Mouse (Mus musculus): ENCODE data around the gene Pax8.

The Pax8 gene

DNA sequence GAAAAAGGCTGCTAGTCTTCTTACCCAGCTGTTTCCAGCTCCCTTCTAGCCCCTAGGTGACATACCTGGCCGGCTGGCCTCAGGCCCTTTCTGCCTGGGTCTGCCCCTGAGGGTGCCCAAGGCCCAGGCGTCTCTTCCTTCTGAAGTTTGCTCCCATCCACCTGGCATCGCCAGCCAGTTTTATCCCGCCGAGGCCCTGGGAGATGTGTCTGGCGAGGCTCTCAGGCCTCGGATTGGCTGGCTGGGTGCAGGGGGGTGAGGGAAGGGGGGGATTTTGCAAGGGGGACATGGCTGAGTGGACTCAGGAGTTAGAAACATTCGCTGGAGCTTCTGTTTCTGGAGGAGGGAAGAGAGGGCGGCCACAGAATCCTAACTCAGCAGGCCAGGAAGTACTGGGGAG lies at the start of gene Pax8:
Gene Pax8, minus strand, starts transcription at position 180 of the 400 bp plus-strand sequence.
- DNase-seq: peak; percentile 95

- DNase-seq: peak; percentile 40
These were observed 46.2 kb upstream of the Pax8 start for GRCm38 (mm10) chr2:24521430-24522226.

GRCm38 (mm10) chr2:24520576-24521272 lies 45.3 kb upstream of the Pax8 start:
- peak; percentile 88 for DNase-seq

DNA sequence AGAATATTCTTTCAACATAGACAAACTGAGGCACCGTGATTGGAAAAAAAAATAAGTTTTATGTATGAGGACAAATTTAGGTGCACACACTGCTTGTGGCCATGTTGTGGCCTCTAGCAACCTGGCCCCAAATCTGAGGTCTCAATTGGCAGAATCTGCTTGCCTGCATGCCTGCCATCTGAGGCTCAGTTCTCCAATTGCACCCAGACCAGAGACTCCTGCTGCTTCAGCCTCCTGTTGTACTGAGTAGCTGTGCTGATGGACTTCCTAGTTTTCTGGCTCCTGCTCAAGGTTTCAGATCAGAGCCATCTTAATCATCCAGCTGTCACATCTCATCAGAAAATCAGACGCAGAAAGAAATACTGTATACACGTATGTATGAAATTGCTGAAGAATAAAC lies 41.5 kb upstream of the Pax8 start:
- DNase-seq: no peak

GRCm38 (mm10) chr2:24507359-24507758 lies 32.0 kb upstream of the Pax8 start:
- no peak for DNase-seq

DNA sequence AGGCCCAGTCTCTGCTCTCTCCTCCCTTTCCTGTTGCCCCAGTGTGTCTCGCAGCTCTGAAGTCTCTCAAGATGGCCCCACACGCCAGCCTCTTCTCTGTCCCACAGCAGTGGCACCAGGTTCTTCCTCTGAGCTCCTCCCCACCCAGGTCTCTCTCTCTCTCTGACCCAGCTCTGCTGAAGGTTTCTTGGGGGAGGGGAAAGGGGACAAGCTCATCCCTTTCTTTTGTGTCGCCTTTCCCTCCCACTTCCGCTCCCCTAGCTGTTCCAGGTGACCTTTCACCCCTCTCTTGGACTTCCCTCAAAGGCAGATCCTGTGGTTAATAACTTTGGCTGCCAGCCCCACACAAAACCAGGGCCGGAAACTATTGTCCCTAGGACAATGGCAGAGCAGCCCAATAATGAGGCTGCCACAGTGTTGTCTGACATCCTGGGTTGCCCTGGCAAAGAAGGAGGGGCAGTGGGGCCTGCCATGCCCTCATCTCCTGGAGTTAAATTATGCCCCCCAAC lies 27.6 kb upstream of the Pax8 start:
- DNase-seq: peak; percentile 70

GRCm38 (mm10) chr2:24500921-24501320 lies 25.5 kb upstream of the Pax8 start:
- no peak for DNase-seq

DNA sequence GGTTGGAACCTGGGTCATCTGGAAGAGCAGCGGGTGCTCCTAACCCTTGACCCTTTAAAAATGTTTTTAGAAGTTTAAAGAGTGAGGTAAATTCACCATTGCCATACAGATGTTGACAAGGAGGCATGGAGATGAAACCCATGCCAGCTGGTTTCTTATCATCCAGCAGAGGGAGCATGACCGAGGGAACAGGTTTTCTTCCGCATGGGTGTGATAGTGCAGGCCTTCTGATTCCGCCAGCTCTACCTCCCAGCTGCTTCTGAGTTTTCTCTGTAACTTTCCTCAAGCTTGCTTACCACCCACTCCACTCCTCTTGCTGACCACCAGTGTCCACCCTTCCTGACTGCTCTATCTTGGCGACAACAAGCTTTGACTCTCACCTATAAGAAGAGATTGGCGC lies 15.2 kb upstream of the Pax8 start:
- peak; percentile 40 for DNase-seq

DNA sequence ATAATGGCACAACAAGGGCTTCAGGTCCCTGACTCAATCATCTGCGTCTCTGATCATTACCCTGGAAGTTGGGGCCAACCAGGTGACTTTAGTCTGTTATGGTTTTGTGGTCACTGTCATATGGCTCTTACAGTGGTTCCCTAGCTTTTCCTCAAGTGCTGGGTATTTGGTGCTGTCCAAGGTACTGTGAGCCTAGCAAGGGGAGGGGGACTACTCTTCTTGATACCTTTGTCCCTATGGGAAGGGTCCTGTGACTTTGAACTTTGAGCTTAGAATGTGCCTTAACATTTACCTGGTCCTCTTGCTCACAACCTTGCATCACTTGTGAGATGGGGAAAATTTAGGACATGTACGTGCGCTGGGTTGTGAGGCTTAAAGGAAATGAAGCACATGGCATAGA lies 13.3 kb upstream of the Pax8 start:
- DNase-seq: no peak

DNA sequence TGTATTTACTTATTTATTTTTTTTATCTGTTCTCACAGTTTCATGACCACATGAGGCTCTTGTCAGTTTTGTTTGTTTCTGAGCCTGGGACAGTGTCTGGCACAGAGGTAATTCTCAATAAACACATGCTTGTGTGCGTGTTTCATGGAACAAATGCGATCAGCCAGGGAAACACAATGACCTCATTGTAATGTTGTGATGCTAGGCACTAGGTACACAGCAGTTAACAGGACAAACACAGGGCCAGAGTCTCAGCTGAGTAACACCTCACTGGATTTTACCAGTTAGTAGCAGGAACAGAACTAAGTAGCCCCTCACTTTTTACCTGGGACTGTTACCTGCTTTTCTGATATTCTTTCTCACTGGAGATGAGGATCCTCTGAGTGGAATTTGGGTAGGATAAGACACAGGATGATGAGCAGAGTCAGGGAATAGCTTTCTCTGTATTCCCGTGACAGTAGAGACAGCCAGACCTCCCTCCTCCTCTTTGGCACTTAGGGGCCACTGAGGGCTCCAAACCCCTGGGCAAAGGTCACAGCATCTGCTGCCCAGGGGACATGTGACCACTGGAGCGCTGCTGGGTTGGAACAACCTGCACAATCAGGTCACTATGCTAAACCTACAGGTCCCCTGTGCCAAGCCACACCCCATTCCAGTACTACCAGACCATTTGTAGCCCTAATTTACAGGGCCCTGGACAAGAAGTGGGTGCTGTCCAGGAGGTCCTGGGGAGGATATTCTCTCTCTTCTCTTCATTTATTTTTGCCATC lies 11.8 kb upstream of the Pax8 start:
- DNase-seq: peak; percentile 92

GRCm38 (mm10) chr2:24485398-24485797 lies 10.0 kb upstream of the Pax8 start:
- no peak for DNase-seq

DNA sequence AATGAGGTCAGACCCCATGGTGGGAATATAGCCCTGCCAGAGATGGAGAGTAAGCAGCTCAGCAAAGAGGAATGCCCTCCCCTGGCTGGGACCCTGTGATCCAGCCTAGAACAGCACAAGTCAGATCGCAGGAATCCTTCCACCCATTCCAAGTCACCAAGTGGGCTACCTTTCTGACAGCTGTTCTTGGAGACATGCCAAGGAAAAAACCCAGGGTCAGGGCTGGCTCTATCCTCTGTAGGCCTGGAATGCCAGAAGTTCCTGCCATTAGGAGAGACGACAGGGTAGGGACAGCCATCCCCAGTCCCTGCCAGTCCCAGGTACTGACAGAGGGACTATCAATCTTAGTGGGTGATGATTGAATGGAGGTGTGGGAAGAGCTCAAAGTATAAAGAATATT lies 4.5 kb upstream of the Pax8 start:
- peak; percentile 80 for DNase-seq

DNA sequence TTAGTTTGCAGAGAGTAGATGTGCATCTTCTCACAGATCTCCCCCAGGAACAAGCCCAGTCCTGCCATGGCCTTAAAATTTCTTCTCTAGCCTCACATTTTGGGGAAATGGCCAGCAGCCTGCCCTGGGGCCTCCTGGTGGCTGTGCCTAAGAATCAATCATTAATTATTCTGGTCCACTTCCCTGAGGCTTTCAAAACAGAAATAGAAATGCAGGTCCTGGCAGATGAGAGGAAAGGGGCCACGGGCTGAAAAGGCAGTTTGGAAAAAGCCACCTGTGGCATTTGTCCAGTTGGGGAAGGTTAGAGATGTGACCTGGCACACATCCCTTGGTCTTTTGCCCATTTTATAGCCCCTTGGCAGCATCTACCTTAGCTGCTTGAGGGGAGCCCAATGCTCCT lies 3.8 kb upstream of the Pax8 start:
- peak; percentile 94 for DNase-seq

DNA sequence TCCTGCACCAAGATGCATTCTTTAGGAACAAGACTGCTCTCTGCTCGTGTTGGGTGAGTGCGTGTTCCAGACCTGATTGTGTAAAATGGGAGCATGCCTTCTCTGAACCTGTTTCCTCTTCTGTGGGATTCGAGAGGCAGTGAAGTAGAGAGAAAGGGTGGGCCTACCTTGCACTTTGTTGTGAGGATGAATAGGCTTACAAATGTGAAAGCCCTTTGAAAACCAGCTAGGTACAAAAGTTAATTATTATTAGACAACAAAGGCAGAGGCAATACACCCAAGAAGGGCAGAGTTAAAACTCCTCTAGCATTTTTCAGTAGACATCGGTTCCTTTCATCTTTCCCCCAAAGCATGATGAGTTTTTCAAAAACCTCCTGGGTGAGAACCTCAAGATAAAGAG lies 3.2 kb upstream of the Pax8 start:
- DNase-seq: peak; percentile 76

- DNase-seq: peak; percentile 36
These were observed 653 bp downstream of the Pax8 start for GRCm38 (mm10) chr2:24474514-24475378.

GRCm38 (mm10) chr2:24473641-24474511 lies 1.5 kb downstream of the Pax8 start:
- DNase-seq: peak; percentile 25

GRCm38 (mm10) chr2:24472677-24473076 lies 2.7 kb downstream of the Pax8 start:
- peak; percentile 37 for DNase-seq

DNA sequence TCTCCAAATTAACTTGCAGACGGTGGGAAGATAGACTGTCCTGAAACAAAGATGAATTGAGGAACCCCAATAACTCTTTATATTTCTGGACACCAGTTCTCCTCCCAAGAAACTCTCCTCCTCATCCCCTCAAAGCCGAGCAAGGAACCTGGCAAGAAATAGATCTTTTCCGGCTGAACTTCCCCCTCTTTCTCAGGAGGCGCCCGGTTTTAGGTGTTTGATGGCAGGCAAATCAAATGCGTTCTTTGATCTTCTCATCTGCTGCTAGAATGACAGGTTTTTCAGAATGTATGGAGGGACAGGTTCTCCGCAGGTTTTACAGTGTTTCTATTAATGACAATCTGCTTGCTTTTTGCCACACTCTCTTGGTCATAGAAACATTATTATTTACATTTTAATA lies 3.3 kb downstream of the Pax8 start:
- no peak for DNase-seq

- DNase-seq: peak; percentile 89
These were observed 6.3 kb downstream of the Pax8 start for GRCm38 (mm10) chr2:24469102-24469501.

DNA sequence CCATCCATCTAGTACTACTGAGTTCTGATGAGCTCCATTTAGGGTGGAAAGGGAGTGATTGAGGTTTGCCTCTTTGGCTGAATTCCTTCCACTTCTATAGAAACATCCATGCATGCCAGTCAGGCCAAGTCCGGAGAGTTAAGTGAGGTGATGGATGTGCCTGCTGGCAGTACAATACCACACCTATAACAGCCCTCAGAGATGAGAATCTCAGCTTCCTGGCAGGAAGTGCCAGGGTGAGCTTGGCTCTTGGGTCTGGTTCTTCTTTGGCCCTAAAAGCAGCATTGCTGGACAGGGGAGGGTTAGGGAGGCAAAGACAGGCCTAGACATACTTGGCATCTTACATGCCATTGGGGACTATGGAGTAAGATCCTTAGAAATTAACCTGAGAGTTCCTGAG lies 7.0 kb downstream of the Pax8 start:
- no peak for DNase-seq

- no peak for DNase-seq
These were observed 8.2 kb downstream of the Pax8 start for GRCm38 (mm10) chr2:24467156-24467555.

DNA sequence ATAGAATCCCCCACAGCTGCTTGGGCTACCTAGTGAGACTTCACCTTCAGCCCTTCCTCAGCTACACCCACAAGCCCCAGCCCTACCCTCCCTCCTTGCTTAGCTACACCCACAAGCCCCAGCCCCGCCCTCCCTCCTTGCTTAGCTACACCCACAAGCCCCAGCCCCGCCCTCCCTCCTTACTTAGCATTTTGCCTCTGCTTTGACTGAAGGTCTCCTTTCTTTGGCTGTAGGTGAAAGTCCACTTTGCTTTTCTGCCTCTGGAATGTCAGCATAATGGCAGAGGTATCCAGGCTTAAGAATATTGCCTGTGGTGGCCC lies 14.6 kb downstream of the Pax8 start:
- peak; percentile 86 for DNase-seq

All from kidney, adult 9 months (tissue).